Mouse (Mus musculus) liver, adult 2 months (tissue): ENCODE measurements around the gene Rmnd5b. TPM values are rescaled to one million over a fixed set of nuclear protein-coding genes. Genes with fewer than 3 reads are reported as not detected.

Source experiments
- DNase-seq: peaks from one replicate; pipeline ENCODE4 v3.0.0-alpha.2; 2011; ENCODE audit warnings: low read depth, low spot score; ENCODE audit errors: extremely low read depth
- H3K27ac ChIP-seq: fragments of 200-500 bp; replicated peaks from 2 replicates; pipeline ENCODE4 v1.5.1; 2012; ENCODE audit warnings: low read depth, mild to moderate bottlenecking, control low read depth, inconsistent platforms, low read length; ENCODE audit not compliant: insufficient read depth
- H3K27me3 ChIP-seq: fragments of 200-500 bp; 2 replicates; pipeline ENCODE4 v1.6.1; 2012; ENCODE audit warnings: mild to moderate bottlenecking, moderate library complexity, low read length, inconsistent platforms; ENCODE audit not compliant: control insufficient read depth, insufficient read depth
- H3K36me3 ChIP-seq: fragments of 200-500 bp; 2 replicates; pipeline ENCODE4 v1.6.1; 2012; ENCODE audit warnings: low read length, inconsistent platforms; ENCODE audit not compliant: control insufficient read depth, insufficient read depth
- H3K4me1 ChIP-seq: fragments of 200-500 bp; 2 replicates; pipeline ENCODE4 v1.6.1; 2011; ENCODE audit warnings: low read length; ENCODE audit not compliant: control insufficient read depth, insufficient read depth
- H3K4me3 ChIP-seq: fragments of 200-500 bp; 2 replicates; pipeline ENCODE4 v1.5.1; 2011; ENCODE audit warnings: low read depth, mild to moderate bottlenecking, control low read depth, low read length, moderate library complexity; ENCODE audit not compliant: insufficient read depth
- H3K79me2 ChIP-seq: fragments of 200-500 bp; 2 replicates; pipeline ENCODE4 v1.6.1; 2012; ENCODE audit warnings: inconsistent platforms, mild to moderate bottlenecking, low read length, moderate library complexity; ENCODE audit not compliant: control insufficient read depth, insufficient read depth
- H3K9ac ChIP-seq: fragments of 200-500 bp; 2 replicates; pipeline ENCODE4 v1.6.1; 2012; ENCODE audit warnings: low read depth, mild to moderate bottlenecking, control low read depth, inconsistent platforms, low read length
- CTCF ChIP-seq: fragments of 200-500 bp; IDR thresholded peaks from 2 replicates; pipeline ENCODE4 v1.5.1; 2011; ENCODE audit warnings: low read depth, low read length, control low read depth
- POLR2A ChIP-seq: fragments of 200-500 bp; IDR thresholded peaks from 2 replicates; pipeline ENCODE4 v1.6.1; 2011; ENCODE audit warnings: low read length, control low read depth; ENCODE audit not compliant: insufficient read depth; ENCODE audit errors: extremely low read depth
- WGBS: fragments of 180-500 bp; shearing (Covaris S2); methylation state at CpG from one replicate; pipeline ENCODE4 v1.1.7; 2018; 5-methylcytosine and 5-hydroxymethylcytosine counted together
- polyA plus RNA-seq: library from polyadenylated mRNA; depleted of rRNA; stranded (reverse); fragments of >200 nt; gene quantifications from 2 replicates; pipeline ENCODE4 v1.2.3, GENCODE M21; 2012; rRNA removed
- total RNA-seq: library from RNA; depleted of rRNA; stranded (reverse); fragments of >200 nt; gene quantifications from 2 replicates; pipeline ENCODE4 v1.2.3, GENCODE M21; 2014; rRNA removed

The Rmnd5b gene
- total and polyA plus RNA-seq, 2 experiments = 8.9 to 44.9 TPM

- under 1% methylated on average over 59 of the region's 59 CpGs for WGBS
- Histone ChIP-seq H3K9ac (peak within 1 kb of the TSS; percentile 86), H3K4me3 (peak within 1 kb of the TSS; percentile 64), H3K79me2 (peaks cover 4% of the 10 kb centered on the region; the same call in 1 of the 2 replicates), H3K27ac (peak within 1 kb of the TSS; percentile 85), H3K4me1 (peaks cover 9% of the 10 kb centered on the region), H3K27me3 (no peaks in the 10 kb centered on the region), H3K36me3 (peaks cover 3% of the 10 kb centered on the region; the same call in 1 of the 2 replicates)
- DNase-seq = peak; percentile 98
- TF ChIP-seq CTCF = peak; percentile 64
- peak; percentile 89 for TF ChIP-seq POLR2A
These were observed 51.1 kb downstream of the Rmnd5b start, which contains the start of gene Phykpl for GRCm38 (mm10) chr11:51584431-51585248. Phykpl (plus strand) TSS chr11:51584757.

DNA sequence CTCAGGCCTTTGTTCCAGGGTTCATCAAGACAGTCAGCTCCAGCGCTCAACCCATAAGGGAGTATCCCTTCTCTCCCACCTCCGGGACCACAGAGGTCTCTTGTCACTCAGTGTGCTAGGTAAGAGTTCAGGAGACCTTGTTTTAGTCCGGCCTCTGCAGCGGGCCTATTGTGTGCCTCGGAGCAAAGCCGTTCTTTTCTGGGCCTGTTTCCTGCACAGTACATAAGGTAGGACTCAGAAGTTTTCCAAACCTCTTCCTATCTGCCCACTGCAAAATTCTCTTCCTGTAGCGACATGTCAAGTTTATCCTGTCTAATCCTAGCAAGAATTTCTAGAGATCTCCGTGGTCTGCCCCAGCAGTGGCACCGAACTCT is 51.7 kb downstream of the Rmnd5b start:
- peaks cover 9% of the 10 kb centered on the region for H3K4me1 ChIP-seq
- 16% methylated on average over 9 of the region's 9 CpGs for WGBS
- peak overlapping the region; percentile 69 for H3K9ac ChIP-seq
- H3K27me3 ChIP-seq = no peaks in the 10 kb centered on the region
- peak overlapping the region; percentile 75 for H3K27ac ChIP-seq
- TF ChIP-seq CTCF (no peak), POLR2A (no peak)
- peak; percentile 36 for DNase-seq
- H3K4me3 ChIP-seq = peak overlapping the region; percentile 57
- H3K79me2 ChIP-seq = peaks cover 4% of the 10 kb centered on the region; the same call in 1 of the 2 replicates
- H3K36me3 ChIP-seq = peaks cover 3% of the 10 kb centered on the region; the same call in 1 of the 2 replicates

GRCm38 (mm10) chr11:51582713-51583112 is 53.0 kb downstream of the Rmnd5b start:
- peaks cover 4% of the 10 kb centered on the region; the same call in 1 of the 2 replicates for H3K79me2 ChIP-seq
- H3K27ac ChIP-seq = no peak overlapping the region
- no peaks in the 10 kb centered on the region for H3K27me3 ChIP-seq
- H3K4me3 ChIP-seq = no peak overlapping the region
- WGBS = 39% methylated on average over 8 of the region's 8 CpGs
- peaks cover 9% of the 10 kb centered on the region for H3K4me1 ChIP-seq
- H3K9ac ChIP-seq = no peak overlapping the region
- DNase-seq = peak; percentile 60
- no peak for TF ChIP-seq POLR2A
- TF ChIP-seq CTCF = peak; percentile 83
- no peaks in the 10 kb centered on the region for H3K36me3 ChIP-seq

- Histone ChIP-seq H3K36me3 (no peaks in the 10 kb centered on the region), H3K27me3 (no peaks in the 10 kb centered on the region), H3K4me3 (no peak overlapping the region), H3K9ac (no peak overlapping the region), H3K4me1 (no peaks in the 10 kb centered on the region; the same call in 1 of the 2 replicates), H3K79me2 (no peaks in the 10 kb centered on the region), H3K27ac (no peak overlapping the region)
- no peak for DNase-seq
- WGBS = 71% methylated on average over 4 of the region's 4 CpGs
- no peak for TF ChIP-seq POLR2A
- TF ChIP-seq CTCF = no peak
These were observed 56.7 kb downstream of the Rmnd5b start for GRCm38 (mm10) chr11:51579024-51579423.

DNA sequence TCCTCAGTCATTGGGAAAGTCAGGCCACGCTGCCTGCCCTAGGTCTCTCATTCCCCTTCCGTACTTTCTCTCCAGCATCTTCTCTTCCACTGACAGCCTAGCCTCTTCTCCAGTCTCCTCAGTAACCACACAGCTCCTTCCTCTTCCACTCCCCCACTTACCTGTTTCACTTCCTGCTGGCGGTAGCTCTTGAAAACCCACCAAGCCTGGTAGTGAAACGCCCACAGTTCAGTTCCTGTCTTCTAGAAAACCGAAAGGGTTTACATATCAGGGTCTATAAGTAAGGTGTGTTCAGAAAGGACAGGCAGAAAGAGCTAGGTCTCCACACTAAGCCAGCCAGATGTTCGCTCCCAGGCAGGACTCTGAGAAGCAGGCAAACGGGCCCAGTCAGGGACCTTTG is 58.1 kb downstream of the Rmnd5b start:
- Histone ChIP-seq H3K27me3 (no peaks in the 10 kb centered on the region), H3K79me2 (no peaks in the 10 kb centered on the region), H3K4me3 (no peak overlapping the region), H3K36me3 (no peaks in the 10 kb centered on the region), H3K4me1 (no peaks in the 10 kb centered on the region), H3K27ac (no peak overlapping the region), H3K9ac (no peak overlapping the region)
- TF ChIP-seq CTCF (no peak), POLR2A (no peak)
- no peak for DNase-seq
- WGBS = 90% methylated on average over 7 of the region's 7 CpGs

DNA sequence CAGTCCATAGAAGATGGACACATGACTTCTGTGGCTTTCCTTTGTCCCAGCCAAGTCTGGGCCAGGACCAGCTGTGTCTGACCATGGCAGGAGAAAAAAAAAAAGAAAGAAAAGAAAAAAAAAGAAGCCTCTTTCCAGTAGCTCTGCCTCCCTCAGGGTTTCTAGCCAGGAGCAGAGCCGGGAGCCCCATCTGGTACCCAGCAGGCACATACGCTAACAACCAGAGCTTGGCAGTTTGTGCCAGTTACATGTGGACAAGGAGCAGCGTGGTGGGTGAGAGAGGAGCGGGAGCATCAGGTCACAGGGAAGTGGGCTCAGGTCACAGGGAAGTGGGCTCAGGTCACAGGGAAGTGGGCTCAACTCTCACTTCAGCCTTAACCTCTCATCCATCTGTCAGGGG is 59.2 kb downstream of the Rmnd5b start:
- no peak for DNase-seq
- Histone ChIP-seq H3K4me3 (no peak overlapping the region), H3K36me3 (no peaks in the 10 kb centered on the region), H3K27me3 (no peaks in the 10 kb centered on the region), H3K79me2 (no peaks in the 10 kb centered on the region), H3K9ac (no peak overlapping the region), H3K4me1 (no peaks in the 10 kb centered on the region), H3K27ac (no peak overlapping the region)
- TF ChIP-seq CTCF = no peak
- TF ChIP-seq POLR2A = no peak
- WGBS = 79% methylated on average over 4 of the region's 4 CpGs

Other genes with a start within 250 kb of the Rmnd5b start
- 12.7 and 16.5 TPM in 2 replicates for gene Phykpl, start 51.1 kb downstream of the Rmnd5b start, total RNA-seq
- 19.6 and 23.7 TPM in 2 replicates for gene Phykpl, start 51.1 kb downstream of the Rmnd5b start, polyA plus RNA-seq
- gene Hnrnpab, start 29.0 kb downstream of the Rmnd5b start, total RNA-seq = 96.9 and 104 TPM in 2 replicates
- gene Hnrnpab, start 29.0 kb downstream of the Rmnd5b start, polyA plus RNA-seq = 103 and 105 TPM in 2 replicates
- 26.4 and 29.4 TPM in 2 replicates for gene Nhp2, start 16.2 kb downstream of the Rmnd5b start, total RNA-seq
- 31.4 and 33.8 TPM in 2 replicates for gene Nhp2, start 16.2 kb downstream of the Rmnd5b start, polyA plus RNA-seq
- gene N4bp3, start 14.9 kb upstream of the Rmnd5b start, total RNA-seq = 1.6 and 2.4 TPM in 2 replicates
- gene N4bp3, start 14.9 kb upstream of the Rmnd5b start, polyA plus RNA-seq = 5.7 and 6.4 TPM in 2 replicates
- 1.3 and 1.7 TPM in 2 replicates for gene D930048N14Rik, start 15.1 kb upstream of the Rmnd5b start, total RNA-seq
- gene D930048N14Rik, start 15.1 kb upstream of the Rmnd5b start, polyA plus RNA-seq = 10.3 and 10.9 TPM in 2 replicates
- 30.5 and 32.2 TPM in 2 replicates for gene 0610009B22Rik, start 53.0 kb upstream of the Rmnd5b start, total RNA-seq
- 17.7 and 21.6 TPM in 2 replicates for gene 0610009B22Rik, start 53.0 kb upstream of the Rmnd5b start, polyA plus RNA-seq
- gene Sec24a, start 127.7 kb upstream of the Rmnd5b start, total RNA-seq = 45.1 and 51.1 TPM in 2 replicates
- 30.6 and 35.3 TPM in 2 replicates for gene Sec24a, start 127.7 kb upstream of the Rmnd5b start, polyA plus RNA-seq
- gene Sar1b, start 127.8 kb upstream of the Rmnd5b start, total RNA-seq = 257 and 370 TPM in 2 replicates
- 61.0 and 75.6 TPM in 2 replicates for gene Sar1b, start 127.8 kb upstream of the Rmnd5b start, polyA plus RNA-seq
- 2.7 and 3.7 TPM in 2 replicates for gene Jade2, start 221.8 kb upstream of the Rmnd5b start, total RNA-seq
- gene Jade2, start 221.8 kb upstream of the Rmnd5b start, polyA plus RNA-seq = 3.6 and 4.1 TPM in 2 replicates